Mouse (Mus musculus): ENCODE data around the gene Wap.

DNA sequence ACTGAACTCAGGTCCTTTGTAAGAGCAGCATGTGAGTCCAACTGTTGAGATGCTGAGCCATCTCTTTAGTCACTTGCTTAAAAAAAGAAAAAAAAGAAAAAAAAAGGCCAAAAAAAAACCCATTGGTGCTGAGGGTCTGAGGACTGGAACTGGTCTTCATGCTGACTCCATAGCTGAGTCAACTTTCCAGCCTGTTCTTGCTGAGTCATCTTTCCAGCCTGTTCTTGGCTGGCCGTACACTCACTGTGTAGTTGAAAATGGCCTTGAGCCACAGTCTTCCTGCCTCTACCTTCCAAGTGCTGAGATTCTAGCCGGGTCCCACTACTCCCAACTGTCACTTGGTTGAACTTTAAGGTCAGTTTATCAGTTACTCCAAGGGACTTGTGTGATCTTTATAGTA lies 28.2 kb upstream of the Wap start:
- no peak for TF ChIP-seq POLR2A (IDR thresholded peaks at IDR 0.05; ENCODE audit: insufficient read depth, low read depth, low read length)
- no peak for TF ChIP-seq CTCF (IDR thresholded peaks at IDR 0.05)
- no peak for TF ChIP-seq EP300 (IDR thresholded peaks at IDR 0.05; ENCODE audit: insufficient read depth, low read depth, low read length)

Measured in heart, adult 2 months (tissue).